ENCODE assay signal across 18 mouse cellular contexts in the genomic region with DNA sequence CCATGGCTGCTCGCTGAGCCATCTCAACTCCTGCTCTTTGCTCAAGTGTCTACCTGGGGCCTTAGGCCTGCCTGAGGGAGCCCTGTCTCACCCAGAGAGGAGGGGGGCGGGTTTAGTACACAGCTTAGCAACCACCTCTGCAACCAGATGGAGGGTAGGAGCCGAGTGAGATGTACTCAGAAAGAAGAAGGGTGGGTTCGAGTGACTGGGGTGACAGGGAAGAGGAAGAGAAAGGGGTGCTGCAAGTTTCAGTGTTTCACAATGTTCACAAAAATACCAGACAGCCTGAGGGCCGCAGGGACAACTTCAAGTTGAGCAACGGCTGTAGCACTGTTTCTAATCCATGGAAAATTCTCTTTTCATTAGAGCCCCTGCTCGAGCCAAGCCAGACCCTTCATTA.
DNase-seq lines count a peak whose midpoint lies in the region; ATAC-seq and TF ChIP-seq lines count a peak whose summit lies in the region.
"Had no signal": no experiment of that assay in that cellular context is flagged by ENCODE, and none has a peak within 500 bp of the region (broad histone marks: within the 10 kb centered on the region; RNA-seq: fewer than 3 reads in every experiment).

No protein-coding gene starts in this region.

- DNase-seq in hindbrain, embryonic 10.5 days (ENCODE audit: low spot score), result no peak
- peak; percentile 59 for DNase-seq in spleen, postnatal 36 days (ENCODE audit: low spot score in 2 of 2)
- no peak for DNase-seq in spleen, adult 12 weeks (ENCODE audit: low spot score)
- DNase-seq in liver, postnatal 0 days, result no peak
- no peak for DNase-seq in kidney, postnatal 14 days
- DNase-seq in kidney, adult 11 months, result no peak
- DNase-seq: adrenal gland, adult 8-10 months; cerebellum, adult 18-20 months; kidney, postnatal 4 days; left cerebral cortex, postnatal 4 days; midbrain, embryonic 14.5 days; right cerebral cortex, postnatal 4 days; thymus, adult 2 months had no signal

- TF ChIP-seq CTCF in liver, postnatal 0 days (IDR thresholded peaks at IDR 0.05; ENCODE audit: low read depth), result no peak

- no peak overlapping the region for H3K4me3 ChIP-seq in hindbrain, embryonic 10.5 days
- no peak overlapping the region for H3K4me3 ChIP-seq in hindbrain, embryonic 12.5 days
- no peak overlapping the region for H3K4me3 ChIP-seq in liver, postnatal 0 days (ENCODE audit: low read depth, low read length)
- H3K4me3 ChIP-seq: embryonic facial prominence, embryonic 12.5 days; neural tube, embryonic 15.5 days had no signal

- H3K4me1 ChIP-seq in hindbrain, embryonic 10.5 days (replicated peaks), result peaks cover 45% of the 10 kb centered on the region
- peaks cover 22% of the 10 kb centered on the region for H3K4me1 ChIP-seq in hindbrain, embryonic 12.5 days
- H3K4me1 ChIP-seq in liver, postnatal 0 days (ENCODE audit: insufficient read depth), result peaks cover 15% of the 10 kb centered on the region

- no peaks in the 10 kb centered on the region for H3K36me3 ChIP-seq in hindbrain, embryonic 10.5 days
- H3K36me3 ChIP-seq in hindbrain, embryonic 12.5 days, result no peaks in the 10 kb centered on the region
- H3K36me3 ChIP-seq in liver, postnatal 0 days (replicated peaks; ENCODE audit: insufficient read depth, low read length), result no peaks in the 10 kb centered on the region
- H3K36me3 ChIP-seq: embryonic facial prominence, embryonic 12.5 days; neural tube, embryonic 15.5 days had no signal

- peak overlapping the region; percentile 62 for H3K27ac ChIP-seq in hindbrain, embryonic 10.5 days
- no peak overlapping the region for H3K27ac ChIP-seq in hindbrain, embryonic 12.5 days
- peak overlapping the region; percentile 49 for H3K27ac ChIP-seq in liver, postnatal 0 days (ENCODE audit: low read depth)
- H3K27ac ChIP-seq: embryonic facial prominence, embryonic 12.5 days; neural tube, embryonic 15.5 days had no signal

- H3K9ac ChIP-seq in hindbrain, embryonic 12.5 days, result no peak overlapping the region
- H3K9ac ChIP-seq in liver, postnatal 0 days (replicated peaks), result no peak overlapping the region
- H3K9ac ChIP-seq: embryonic facial prominence, embryonic 12.5 days; neural tube, embryonic 15.5 days had no signal

- H3K27me3 ChIP-seq in hindbrain, embryonic 10.5 days (ENCODE audit: insufficient read depth, poor library complexity, severe bottlenecking), result peaks cover 23% of the 10 kb centered on the region
- H3K27me3 ChIP-seq in hindbrain, embryonic 12.5 days, result 0 out of 2 replicates have a peak, but pooled peaks cover 3% of the 10 kb centered on the region
- no peaks in the 10 kb centered on the region for H3K27me3 ChIP-seq in liver, postnatal 0 days (ENCODE audit: insufficient read depth, low read length)
- H3K27me3 ChIP-seq: embryonic facial prominence, embryonic 12.5 days; neural tube, embryonic 15.5 days had no signal

- no peak for ATAC-seq in hindbrain, embryonic 12.5 days (ENCODE audit: low FRiP score)
- ATAC-seq in liver, postnatal 0 days, result peak; percentile 43
- peak; percentile 57 for ATAC-seq in neutrophil, adult 5-6 weeks (ENCODE audit: extremely low read depth, insufficient number of reproducible peaks, low FRiP score, poor library complexity, severe bottlenecking)
- ATAC-seq: CD4-positive, CD25-positive, alpha-beta regulatory T cell, adult 4 months had no signal

- no peak for TF ChIP-seq EP300 in liver, postnatal 0 days (IDR thresholded peaks at IDR 0.05; ENCODE audit: low read depth)

- no peak overlapping the region for H3K4me2 ChIP-seq in hindbrain, embryonic 12.5 days (replicated peaks)
- H3K4me2 ChIP-seq in liver, postnatal 0 days (ENCODE audit: low read depth, low read length), result no peak overlapping the region
- H3K4me2 ChIP-seq: embryonic facial prominence, embryonic 12.5 days; neural tube, embryonic 15.5 days had no signal

- H3K9me3 ChIP-seq in hindbrain, embryonic 10.5 days, result no peaks in the 10 kb centered on the region
- H3K9me3 ChIP-seq in hindbrain, embryonic 12.5 days (replicated peaks), result no peaks in the 10 kb centered on the region
- H3K9me3 ChIP-seq in liver, postnatal 0 days (ENCODE audit: low read length), result no peaks in the 10 kb centered on the region
- H3K9me3 ChIP-seq: embryonic facial prominence, embryonic 12.5 days; neural tube, embryonic 15.5 days had no signal

- 78% methylated on average over 7 of the region's 7 CpGs for WGBS in hindbrain, embryonic 10.5 days
- 75% methylated on average over 7 of the region's 7 CpGs for WGBS in hindbrain, embryonic 12.5 days
- WGBS in liver, postnatal 0 days (ENCODE audit: insufficient replicate concordance), result 46% methylated on average over 7 of the region's 7 CpGs

Comparison
In these comparisons a context has a peak if more than half of its experiments do, and no peak if none do; other contexts are left out.
1. DNase-seq: peak in spleen, postnatal 36 days (2 of 2); none in hindbrain, embryonic 10.5 days (single experiment), spleen, adult 12 weeks (single experiment), liver, postnatal 0 days (single experiment), kidney, postnatal 14 days (single experiment) and kidney, adult 11 months (single experiment).